Mouse (Mus musculus): ENCODE results near the gene Fgd3.

Gene Fgd3

GRCm38 (mm10) chr13:49216808-49217561, 103.1 kb downstream of the Fgd3 start:
- in situ Hi-C loops (cut with MboI, MseI) = no loop called here

- in situ Hi-C loops (cut with MboI, MseI) = no loop called here
These were observed 103.9 kb downstream of the Fgd3 start for GRCm38 (mm10) chr13:49216220-49216552.

- in situ Hi-C loops (cut with MboI, MseI) = no loop called here
These were observed 104.4 kb downstream of the Fgd3 start, which contains the start of gene Card19 for GRCm38 (mm10) chr13:49215504-49216219. Card19 (minus strand) TSS chr13:49216037.

GRCm38 (mm10) chr13:49215128-49215503, 105.0 kb downstream of the Fgd3 start:
- in situ Hi-C loops (cut with MboI, MseI) = no loop called here

GRCm38 (mm10) chr13:49214454-49214853, 105.7 kb downstream of the Fgd3 start:
- in situ Hi-C loops (cut with MboI, MseI) = no loop called here

- in situ Hi-C loops (cut with MboI, MseI) = no loop called here
These were observed 106.6 kb downstream of the Fgd3 start for GRCm38 (mm10) chr13:49213531-49213932.

GRCm38 (mm10) chr13:49212711-49213500, 107.2 kb downstream of the Fgd3 start:
- in situ Hi-C loops (cut with MboI, MseI) = no loop called here

All from T-helper 17 cell (primary cell).